Mouse (Mus musculus) megakaryocyte, embryonic 14.5 days (primary cell): ENCODE results near the gene Tpm4.
"Not testable (repeated sequence)": the region's sequence is repeated elsewhere in the genome, so short reads cannot be mapped to it uniquely, and the experiment has no call there.

Source experiments
- FLI1 ChIP-seq: IDR thresholded peaks from 2 replicates; pipeline ENCODE4 v1.6.1; 2012; ENCODE audit warnings: low read length, inconsistent platforms, mixed read lengths
- GATA1 ChIP-seq: IDR thresholded peaks from 3 replicates; pipeline ENCODE4 v1.6.1; 2012; ENCODE audit warnings: mixed read lengths, low read length, inconsistent platforms, borderline replicate concordance

- not testable (repeated sequence) for TF ChIP-seq GATA1, FLI1
Measured at GRCm38 (mm10) chr8:72096721-72097120, 38.1 kb upstream of the Tpm4 start.
